Mouse (Mus musculus) hindbrain, embryonic 10.5 days (tissue): ENCODE measurements around the gene Hoxd8. TPM values are rescaled to one million over a fixed set of nuclear protein-coding genes. Genes with fewer than 3 reads are reported as not detected.

Experiments
- DNase-seq: peaks from one replicate; pipeline ENCODE4 v3.0.0-alpha.2; 2017; ENCODE audit warnings: low spot score
- H3K27ac ChIP-seq: fragments of 300-500 bp; sonication (generic); 2 replicates; pipeline ENCODE4 v1.5.1; 2016; ENCODE audit warnings: mild to moderate bottlenecking, moderate library complexity
- H3K27me3 ChIP-seq: fragments of 300-500 bp; sonication (generic); 2 replicates; pipeline ENCODE4 v1.6.1; 2016; ENCODE audit warnings: mild to moderate bottlenecking; ENCODE audit not compliant: poor library complexity, insufficient read depth, severe bottlenecking
- H3K36me3 ChIP-seq: fragments of 300-500 bp; sonication (generic); 2 replicates; pipeline ENCODE4 v1.6.1; 2016; ENCODE audit warnings: mild to moderate bottlenecking, moderate library complexity
- H3K4me1 ChIP-seq: fragments of 300-500 bp; sonication (generic); replicated peaks from 2 replicates; pipeline ENCODE4 v1.6.1; 2016; ENCODE audit warnings: mild to moderate bottlenecking
- H3K4me3 ChIP-seq: fragments of 300-500 bp; sonication (generic); 2 replicates; pipeline ENCODE4 v1.5.1; 2016; ENCODE audit warnings: mild to moderate bottlenecking, moderate library complexity
- H3K9me3 ChIP-seq: fragments of 300-500 bp; sonication (generic); 2 replicates; pipeline ENCODE4 v1.6.1; 2016; ENCODE audit warnings: mild to moderate bottlenecking, moderate library complexity
- WGBS: fragments of 180-500 bp; shearing (Covaris S2); methylation state at CpG from one replicate; pipeline ENCODE4 v1.1.7; 2016; 5-methylcytosine and 5-hydroxymethylcytosine counted together
- polyA plus RNA-seq: library from polyadenylated mRNA; unstranded; fragments of >200 nt; fragmentation: Nextera tagmentation; extraction: Ambion mirVana; gene quantifications from 2 replicates; pipeline ENCODE4 v1.2.1, GENCODE M21; 2016

Hoxd8 gene
- not detected in 2 replicates for polyA plus RNA-seq

- H3K9me3 ChIP-seq = no peaks in the 10 kb centered on the region
- H3K27ac ChIP-seq = no peak within 1 kb of the TSS
- WGBS = under 1% methylated on average over 43 of the region's 52 CpGs
- DNase-seq = peak; percentile 69
- peaks cover 17% of the 10 kb centered on the region for H3K4me1 ChIP-seq
- no peaks in the 10 kb centered on the region for H3K36me3 ChIP-seq
- peaks cover 100% of the 10 kb centered on the region for H3K27me3 ChIP-seq
- peak within 1 kb of the TSS; percentile 46 for H3K4me3 ChIP-seq
Observed at GRCm38 (mm10) chr2:74704393-74704998, at the start of gene Hoxd8. Gene Hoxd8 (plus strand): TSS chr2:74704615.

- 6% methylated on average over 20 of the region's 20 CpGs for WGBS
- H3K27me3 ChIP-seq = peaks cover 100% of the 10 kb centered on the region
Observed at GRCm38 (mm10) chr2:74654743-74655419, 49.5 kb upstream of the Hoxd8 start.

GRCm38 (mm10) chr2:74655420-74655781 is 49.0 kb upstream of the Hoxd8 start:
- Histone ChIP-seq H3K36me3 (no peaks in the 10 kb centered on the region), H3K27ac (0 out of 2 replicates have a peak overlapping the region, but pooled peaks have one; percentile 16), H3K4me1 (peaks cover 19% of the 10 kb centered on the region), H3K9me3 (no peaks in the 10 kb centered on the region), H3K4me3 (peak overlapping the region; percentile 45), H3K27me3 (peaks cover 100% of the 10 kb centered on the region)
- DNase-seq = no peak
- WGBS = under 1% methylated on average over 47 of the region's 47 CpGs

More at GRCm38 (mm10) chr2:74654743-74655419, 49.5 kb upstream of the Hoxd8 start:
- Histone ChIP-seq H3K9me3 (no peaks in the 10 kb centered on the region), H3K4me1 (peaks cover 19% of the 10 kb centered on the region), H3K27ac (no peak overlapping the region), H3K36me3 (no peaks in the 10 kb centered on the region), H3K4me3 (peak overlapping the region; percentile 45; the same call in 1 of the 2 replicates)
- peak; percentile 32 for DNase-seq

GRCm38 (mm10) chr2:74655821-74656631 is 48.4 kb upstream of the Hoxd8 start:
- Histone ChIP-seq H3K4me3 (peak overlapping the region; percentile 45), H3K4me1 (peaks cover 22% of the 10 kb centered on the region), H3K27ac (0 out of 2 replicates have a peak overlapping the region, but pooled peaks have one; percentile 16), H3K27me3 (peaks cover 100% of the 10 kb centered on the region), H3K36me3 (no peaks in the 10 kb centered on the region), H3K9me3 (no peaks in the 10 kb centered on the region)
- peak; percentile 66 for DNase-seq
- under 1% methylated on average over 68 of the region's 69 CpGs for WGBS

GRCm38 (mm10) chr2:74656632-74657021 is 47.8 kb upstream of the Hoxd8 start:
- Histone ChIP-seq H3K27ac (no peak overlapping the region), H3K4me3 (no peak overlapping the region), H3K27me3 (peaks cover 100% of the 10 kb centered on the region), H3K4me1 (peaks cover 25% of the 10 kb centered on the region), H3K36me3 (no peaks in the 10 kb centered on the region), H3K9me3 (no peaks in the 10 kb centered on the region)
- 4% methylated on average over 4 of the region's 4 CpGs for WGBS
- peak; percentile 35 for DNase-seq

- H3K9me3 ChIP-seq = no peaks in the 10 kb centered on the region
- H3K4me1 ChIP-seq = peaks cover 26% of the 10 kb centered on the region
- DNase-seq = peak; percentile 68
- H3K36me3 ChIP-seq = no peaks in the 10 kb centered on the region
- H3K27me3 ChIP-seq = peaks cover 100% of the 10 kb centered on the region
- H3K4me3 ChIP-seq = peak overlapping the region; percentile 38
- WGBS = 4% methylated on average over 62 of the region's 62 CpGs
- peak overlapping the region; percentile 23; the same call in 1 of the 2 replicates for H3K27ac ChIP-seq
Observed at GRCm38 (mm10) chr2:74657251-74658023, 47.0 kb upstream of the Hoxd8 start.

- no peak for DNase-seq
- peak overlapping the region; percentile 54; the same call in 1 of the 2 replicates for H3K27ac ChIP-seq
- WGBS = 1% methylated on average over 15 of the region's 15 CpGs
Observed at GRCm38 (mm10) chr2:74658024-74658666, 46.3 kb upstream of the Hoxd8 start.

GRCm38 (mm10) chr2:74658667-74659371 is 45.6 kb upstream of the Hoxd8 start:
- no peaks in the 10 kb centered on the region for H3K36me3 ChIP-seq
- peaks cover 26% of the 10 kb centered on the region for H3K4me1 ChIP-seq
- H3K27ac ChIP-seq = peak overlapping the region; percentile 54; the same call in 1 of the 2 replicates
- peak; percentile 68 for DNase-seq
- WGBS = under 1% methylated on average over 47 of the region's 47 CpGs
- H3K4me3 ChIP-seq = peak overlapping the region; percentile 30; the same call in 1 of the 2 replicates
- H3K27me3 ChIP-seq = peaks cover 100% of the 10 kb centered on the region
- no peaks in the 10 kb centered on the region for H3K9me3 ChIP-seq

More at GRCm38 (mm10) chr2:74658024-74658666, 46.3 kb upstream of the Hoxd8 start:
- peak overlapping the region; percentile 38 for H3K4me3 ChIP-seq
- no peaks in the 10 kb centered on the region for H3K36me3 ChIP-seq
- H3K9me3 ChIP-seq = no peaks in the 10 kb centered on the region
- H3K27me3 ChIP-seq = peaks cover 100% of the 10 kb centered on the region
- H3K4me1 ChIP-seq = peaks cover 26% of the 10 kb centered on the region

- Histone ChIP-seq H3K27me3 (peaks cover 100% of the 10 kb centered on the region), H3K4me3 (peak within 1 kb of the TSS; percentile 30; the same call in 1 of the 2 replicates), H3K4me1 (peaks cover 26% of the 10 kb centered on the region), H3K9me3 (no peaks in the 10 kb centered on the region), H3K27ac (peak within 1 kb of the TSS; percentile 54; the same call in 1 of the 2 replicates), H3K36me3 (no peaks in the 10 kb centered on the region)
- peak; percentile 56 for DNase-seq
- 1% methylated on average over 28 of the region's 28 CpGs for WGBS
Observed at GRCm38 (mm10) chr2:74659507-74660005, 44.9 kb upstream of the Hoxd8 start, which contains the start of gene Evx2. Gene Evx2 (minus strand): TSS chr2:74659557.

- Histone ChIP-seq H3K27ac (no peak overlapping the region), H3K27me3 (peaks cover 100% of the 10 kb centered on the region), H3K4me1 (peaks cover 21% of the 10 kb centered on the region), H3K9me3 (no peaks in the 10 kb centered on the region), H3K4me3 (0 out of 2 replicates have a peak overlapping the region, but pooled peaks have one; percentile 5), H3K36me3 (no peaks in the 10 kb centered on the region)
- 4% methylated on average over 30 of the region's 30 CpGs for WGBS
- peak; percentile 47 for DNase-seq
Observed at GRCm38 (mm10) chr2:74660421-74661375, 43.7 kb upstream of the Hoxd8 start.
